Mouse (Mus musculus): ENCODE data around the gene Mrps27. TPM values are rescaled to one million over a fixed set of nuclear protein-coding genes. Genes with fewer than 3 reads are reported as not detected.

Mrps27 gene
- polyA plus RNA-seq, 1 experiment from 2014 or later, result 76.1 TPM

- Histone ChIP-seq H3K4me2 (ENCODE audit: low read depth, low read length) (no peak overlapping the region), H3K27ac (ENCODE audit: low read length) (0 out of 2 replicates have a peak overlapping the region, but pooled peaks have one; percentile 22), H3K9ac (ENCODE audit: low read depth, low read length) (no peak overlapping the region), H3K9me3 (ENCODE audit: control insufficient read depth, low read length) (no peaks in the 10 kb centered on the region), H3K4me1 (ENCODE audit: control insufficient read depth, insufficient read depth, low read length) (peaks cover 4% of the 10 kb centered on the region; the same call in 1 of the 2 replicates), H3K27me3 (replicated peaks; ENCODE audit: control insufficient read depth, insufficient read depth, low read length) (no peaks in the 10 kb centered on the region), H3K36me3 (ENCODE audit: control insufficient read depth, insufficient read depth, low read length) (peaks cover 5% of the 10 kb centered on the region; the same call in 1 of the 2 replicates), H3K4me3 (ENCODE audit: low read length) (no peak overlapping the region)
- peak; percentile 60 for ATAC-seq
- 65% methylated on average over 11 of the region's 11 CpGs for WGBS
These were observed 68.0 kb downstream of the Mrps27 start for GRCm38 (mm10) chr13:99412477-99413080.

DNA sequence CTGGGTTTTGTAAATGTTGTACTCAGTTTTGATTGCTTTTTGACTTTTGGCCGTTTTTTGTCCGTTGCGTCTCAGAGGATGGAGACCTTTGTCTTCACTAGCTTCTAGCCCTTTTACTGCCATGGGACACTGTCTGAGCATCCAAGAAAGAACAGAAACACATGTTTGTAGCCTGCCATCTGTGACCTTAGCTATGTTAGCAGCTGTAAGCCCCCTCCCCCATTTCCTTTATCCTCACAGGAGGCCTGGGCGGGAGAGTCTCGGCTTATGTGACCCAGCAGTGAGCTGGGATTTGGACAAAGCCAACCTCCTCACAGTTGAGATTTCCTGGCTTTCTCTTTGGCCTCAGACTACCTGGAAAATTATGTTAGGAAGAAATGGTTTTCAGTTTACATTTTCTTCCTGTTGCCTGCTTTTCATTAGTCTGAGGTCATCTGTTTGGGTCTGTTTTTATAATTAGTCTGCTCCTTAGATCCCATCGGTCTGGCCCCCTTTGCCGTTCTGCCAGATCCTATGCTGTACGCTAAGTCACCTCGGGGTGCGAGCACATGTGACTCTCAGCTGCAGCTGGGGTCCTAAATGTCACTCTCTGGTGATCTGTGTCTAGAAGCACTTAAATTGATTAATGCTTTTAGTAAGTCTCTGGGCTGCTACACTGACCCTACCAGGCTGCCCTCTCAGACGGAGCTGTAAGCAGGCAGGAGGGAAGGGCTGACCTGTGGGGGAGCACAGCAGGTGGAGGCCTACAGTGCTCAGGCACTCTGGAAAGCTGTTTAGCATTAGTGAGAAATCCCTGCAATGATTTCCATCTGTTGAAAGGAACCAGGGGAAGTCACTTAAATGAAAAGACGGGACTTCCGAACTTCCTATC, 69.1 kb downstream of the Mrps27 start:
- ATAC-seq, result no peak
- H3K27ac ChIP-seq (ENCODE audit: low read length), result no peak overlapping the region
- no peak overlapping the region for H3K4me2 ChIP-seq (ENCODE audit: low read depth, low read length)

GRCm38 (mm10) chr13:99414352-99414742, 69.8 kb downstream of the Mrps27 start:
- peaks cover 5% of the 10 kb centered on the region; the same call in 1 of the 2 replicates for H3K36me3 ChIP-seq (ENCODE audit: control insufficient read depth, insufficient read depth, low read length)

More for the DNA sequence above, 69.1 kb downstream of the Mrps27 start:
- Histone ChIP-seq H3K4me1 (ENCODE audit: control insufficient read depth, insufficient read depth, low read length) (peaks cover 4% of the 10 kb centered on the region; the same call in 1 of the 2 replicates), H3K27me3 (replicated peaks; ENCODE audit: control insufficient read depth, insufficient read depth, low read length) (no peaks in the 10 kb centered on the region), H3K4me3 (ENCODE audit: low read length) (no peak overlapping the region), H3K9ac (ENCODE audit: low read depth, low read length) (no peak overlapping the region), H3K36me3 (ENCODE audit: control insufficient read depth, insufficient read depth, low read length) (peaks cover 5% of the 10 kb centered on the region; the same call in 1 of the 2 replicates), H3K9me3 (ENCODE audit: control insufficient read depth, low read length) (no peaks in the 10 kb centered on the region)
- 55% methylated on average over 13 of the region's 13 CpGs for WGBS

DNA sequence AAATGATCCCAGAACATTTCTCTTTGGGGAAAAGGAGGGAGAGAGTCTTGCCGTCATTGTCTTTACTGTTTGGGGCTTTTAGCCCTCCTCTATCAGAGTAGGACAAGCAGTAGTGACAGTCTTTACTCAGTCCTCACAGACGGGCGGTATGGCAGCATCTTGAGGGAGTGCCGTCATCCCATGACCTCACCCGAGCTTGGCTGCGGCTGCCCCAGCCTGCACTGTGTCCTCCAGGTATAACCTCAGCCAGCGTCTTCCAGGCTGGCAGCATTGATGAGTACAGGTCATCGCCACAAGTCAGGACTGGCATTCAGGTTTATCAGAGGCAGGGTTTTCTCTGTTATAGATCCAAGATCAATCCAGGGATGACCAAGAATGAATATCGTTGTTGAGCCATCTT, 72.0 kb downstream of the Mrps27 start:
- H3K27ac ChIP-seq (ENCODE audit: low read length), result no peak overlapping the region
- H3K4me1 ChIP-seq (ENCODE audit: control insufficient read depth, insufficient read depth, low read length), result peaks cover 4% of the 10 kb centered on the region; the same call in 1 of the 2 replicates
- ATAC-seq, result no peak
- no peak overlapping the region for H3K9ac ChIP-seq (ENCODE audit: low read depth, low read length)
- no peak overlapping the region for H3K4me2 ChIP-seq (ENCODE audit: low read depth, low read length)
- H3K9me3 ChIP-seq (ENCODE audit: control insufficient read depth, low read length), result no peaks in the 10 kb centered on the region
- peaks cover 5% of the 10 kb centered on the region; the same call in 1 of the 2 replicates for H3K36me3 ChIP-seq (ENCODE audit: control insufficient read depth, insufficient read depth, low read length)
- no peaks in the 10 kb centered on the region for H3K27me3 ChIP-seq (replicated peaks; ENCODE audit: control insufficient read depth, insufficient read depth, low read length)
- H3K4me3 ChIP-seq (ENCODE audit: low read length), result no peak overlapping the region
- 75% methylated on average over 9 of the region's 9 CpGs for WGBS

More at GRCm38 (mm10) chr13:99414352-99414742, 69.8 kb downstream of the Mrps27 start:
- H3K4me3 ChIP-seq (ENCODE audit: low read length), result no peak overlapping the region
- H3K9ac ChIP-seq (ENCODE audit: low read depth, low read length), result no peak overlapping the region
- no peak overlapping the region for H3K4me2 ChIP-seq (ENCODE audit: low read depth, low read length)
- peaks cover 4% of the 10 kb centered on the region; the same call in 1 of the 2 replicates for H3K4me1 ChIP-seq (ENCODE audit: control insufficient read depth, insufficient read depth, low read length)
- no peak for ATAC-seq
- H3K27ac ChIP-seq (ENCODE audit: low read length), result no peak overlapping the region
- H3K9me3 ChIP-seq (ENCODE audit: control insufficient read depth, low read length), result no peaks in the 10 kb centered on the region
- 63% methylated on average over 10 of the region's 10 CpGs for WGBS
- H3K27me3 ChIP-seq (replicated peaks; ENCODE audit: control insufficient read depth, insufficient read depth, low read length), result no peaks in the 10 kb centered on the region

GRCm38 (mm10) chr13:99423581-99423980, 79.0 kb downstream of the Mrps27 start:
- WGBS, result 80% methylated on average over 13 of the region's 13 CpGs
- H3K36me3 ChIP-seq (ENCODE audit: control insufficient read depth, insufficient read depth, low read length), result no peaks in the 10 kb centered on the region
- ATAC-seq, result no peak

GRCm38 (mm10) chr13:99433068-99434008, 88.8 kb downstream of the Mrps27 start:
- H3K27ac ChIP-seq (ENCODE audit: low read length), result no peak overlapping the region
- H3K9ac ChIP-seq (ENCODE audit: low read depth, low read length), result no peak overlapping the region
- ATAC-seq, result no peak
- H3K4me1 ChIP-seq (ENCODE audit: control insufficient read depth, insufficient read depth, low read length), result no peaks in the 10 kb centered on the region
- H3K9me3 ChIP-seq (ENCODE audit: control insufficient read depth, low read length), result no peaks in the 10 kb centered on the region
- no peaks in the 10 kb centered on the region for H3K36me3 ChIP-seq (ENCODE audit: control insufficient read depth, insufficient read depth, low read length)
- no peak overlapping the region for H3K4me3 ChIP-seq (ENCODE audit: low read length)
- H3K27me3 ChIP-seq (replicated peaks; ENCODE audit: control insufficient read depth, insufficient read depth, low read length), result no peaks in the 10 kb centered on the region
- H3K4me2 ChIP-seq (ENCODE audit: low read depth, low read length), result no peak overlapping the region
- WGBS, result 96% methylated on average over 29 of the region's 29 CpGs

More at GRCm38 (mm10) chr13:99423581-99423980, 79.0 kb downstream of the Mrps27 start:
- Histone ChIP-seq H3K4me2 (ENCODE audit: low read depth, low read length) (no peak overlapping the region), H3K27ac (ENCODE audit: low read length) (no peak overlapping the region), H3K4me3 (ENCODE audit: low read length) (no peak overlapping the region), H3K9me3 (ENCODE audit: control insufficient read depth, low read length) (no peaks in the 10 kb centered on the region), H3K4me1 (ENCODE audit: control insufficient read depth, insufficient read depth, low read length) (no peaks in the 10 kb centered on the region), H3K27me3 (replicated peaks; ENCODE audit: control insufficient read depth, insufficient read depth, low read length) (no peaks in the 10 kb centered on the region), H3K9ac (ENCODE audit: low read depth, low read length) (no peak overlapping the region)

- Histone ChIP-seq H3K36me3 (ENCODE audit: control insufficient read depth, insufficient read depth, low read length) (no peaks in the 10 kb centered on the region), H3K4me2 (ENCODE audit: low read depth, low read length) (no peak overlapping the region), H3K9ac (ENCODE audit: low read depth, low read length) (no peak overlapping the region), H3K4me1 (ENCODE audit: control insufficient read depth, insufficient read depth, low read length) (no peaks in the 10 kb centered on the region), H3K4me3 (ENCODE audit: low read length) (no peak overlapping the region), H3K27ac (ENCODE audit: low read length) (no peak overlapping the region), H3K9me3 (ENCODE audit: control insufficient read depth, low read length) (no peaks in the 10 kb centered on the region), H3K27me3 (replicated peaks; ENCODE audit: control insufficient read depth, insufficient read depth, low read length) (no peaks in the 10 kb centered on the region)
- no peak for ATAC-seq
- WGBS, result 96% methylated on average over 9 of the region's 9 CpGs
These were observed 89.9 kb downstream of the Mrps27 start for GRCm38 (mm10) chr13:99434494-99434893.

GRCm38 (mm10) chr13:99437051-99437450, 92.5 kb downstream of the Mrps27 start:
- Histone ChIP-seq H3K4me2 (ENCODE audit: low read depth, low read length) (no peak overlapping the region), H3K4me3 (ENCODE audit: low read length) (no peak overlapping the region), H3K4me1 (ENCODE audit: control insufficient read depth, insufficient read depth, low read length) (no peaks in the 10 kb centered on the region; the same call in 1 of the 2 replicates), H3K9me3 (ENCODE audit: control insufficient read depth, low read length) (no peaks in the 10 kb centered on the region), H3K27me3 (replicated peaks; ENCODE audit: control insufficient read depth, insufficient read depth, low read length) (no peaks in the 10 kb centered on the region), H3K36me3 (ENCODE audit: control insufficient read depth, insufficient read depth, low read length) (no peaks in the 10 kb centered on the region), H3K27ac (ENCODE audit: low read length) (no peak overlapping the region), H3K9ac (ENCODE audit: low read depth, low read length) (no peak overlapping the region)
- ATAC-seq, result no peak
